Mouse (Mus musculus) G1E (cell line): ENCODE measurements at regions not wholly inside any gene's neighbourhood (a gene's known extent, or its start where the extent isn't known, plus 50 kb on each side); places are given as distances from the start of the nearest gene placed in this dataset.

Experiments
- ATAC-seq: 2 replicates; pipeline ENCODE4 v1.8.0; 2016; ENCODE audit warnings: mild to moderate bottlenecking; ENCODE audit not compliant: insufficient number of reproducible peaks, poor library complexity, low FRiP score, severe bottlenecking; ENCODE audit errors: extremely low read depth
- DNase-seq: peaks from one replicate; pipeline ENCODE4 v3.0.0; 2012; ENCODE audit warnings: low spot score
- H3K27me3 ChIP-seq: 2 replicates; pipeline ENCODE4 v1.6.1; 2012; ENCODE audit warnings: mild to moderate bottlenecking, low read length, inconsistent platforms; ENCODE audit not compliant: insufficient read depth
- H3K36me3 ChIP-seq: replicated peaks from 2 replicates; pipeline ENCODE3; 2012; ENCODE audit warnings: mild to moderate bottlenecking, inconsistent platforms
- H3K4me1 ChIP-seq: 2 replicates; pipeline ENCODE4 v1.6.1; 2012; ENCODE audit warnings: low read depth, low read length, inconsistent platforms, mixed read lengths; ENCODE audit not compliant: insufficient read depth
- H3K4me3 ChIP-seq: 2 replicates; pipeline ENCODE4 v1.5.1; 2012; ENCODE audit warnings: low read depth, mild to moderate bottlenecking, inconsistent platforms, low read length, moderate library complexity, mixed read lengths
- H3K9me3 ChIP-seq: replicated peaks from 2 replicates; pipeline ENCODE4 v1.6.1; 2012; ENCODE audit warnings: inconsistent platforms
- CTCF ChIP-seq: IDR thresholded peaks from 2 replicates; pipeline ENCODE4 v1.5.1; 2012; ENCODE audit warnings: low read depth, low read length, inconsistent platforms, mixed read lengths
- GATA1 ChIP-seq: IDR thresholded peaks from 2 replicates; pipeline ENCODE4 v1.6.1; 2012; ENCODE audit warnings: borderline replicate concordance, low read length, inconsistent platforms, mixed read lengths
- GATA2 ChIP-seq: IDR thresholded peaks from 2 replicates; pipeline ENCODE4 v1.6.1; 2012; ENCODE audit warnings: low read depth, low read length, inconsistent platforms, borderline replicate concordance
- POLR2AphosphoS5 ChIP-seq: IDR thresholded peaks from 2 replicates; pipeline ENCODE4 v1.6.1; 2012; ENCODE audit warnings: low read depth, low read length, inconsistent platforms; ENCODE audit not compliant: insufficient replicate concordance
- TAL1 ChIP-seq: conservative IDR thresholded peaks from 2 replicates; pipeline ENCODE4 v1.6.1; 2012; ENCODE audit warnings: low read depth, low read length, inconsistent platforms, mixed read lengths

GRCm38 (mm10) chr13:48083294-48083693 is 177.7 kb upstream of the Id4 start:
- no peaks in the 10 kb centered on the region for H3K27me3 ChIP-seq
- H3K9me3 ChIP-seq, result peaks cover 29% of the 10 kb centered on the region
- DNase-seq (no peak), ATAC-seq (no peak)
- H3K4me1 ChIP-seq, result no peaks in the 10 kb centered on the region
- no peaks in the 10 kb centered on the region for H3K36me3 ChIP-seq
- TF ChIP-seq TAL1 (no peak), CTCF (no peak), GATA1 (no peak)
- no peak overlapping the region for H3K4me3 ChIP-seq

GRCm38 (mm10) chr13:48083807-48084206 is 177.2 kb upstream of the Id4 start:
- no peaks in the 10 kb centered on the region for H3K36me3 ChIP-seq
- TF ChIP-seq POLR2AphosphoS5 (no peak), TAL1 (no peak), CTCF (no peak), GATA2 (no peak), GATA1 (no peak)
- DNase-seq (no peak), ATAC-seq (no peak)
- peaks cover 31% of the 10 kb centered on the region for H3K9me3 ChIP-seq
- H3K4me1 ChIP-seq, result no peaks in the 10 kb centered on the region
- no peaks in the 10 kb centered on the region for H3K27me3 ChIP-seq
- no peak overlapping the region for H3K4me3 ChIP-seq

GRCm38 (mm10) chr13:48094275-48095035 is 166.6 kb upstream of the Id4 start:
- no peaks in the 10 kb centered on the region for H3K27me3 ChIP-seq
- peaks cover 21% of the 10 kb centered on the region for H3K9me3 ChIP-seq
- no peaks in the 10 kb centered on the region for H3K36me3 ChIP-seq
- no peak overlapping the region for H3K4me3 ChIP-seq
- DNase-seq (no peak), ATAC-seq (no peak)
- no peaks in the 10 kb centered on the region for H3K4me1 ChIP-seq
- TF ChIP-seq GATA1, result no peak
- TF ChIP-seq POLR2AphosphoS5, result no peak
- TF ChIP-seq TAL1, result no peak
- TF ChIP-seq GATA2, result no peak
- no peak for TF ChIP-seq CTCF

- H3K4me3 ChIP-seq, result no peak overlapping the region
- no peaks in the 10 kb centered on the region for H3K4me1 ChIP-seq
- H3K9me3 ChIP-seq, result peaks cover 51% of the 10 kb centered on the region
- no peaks in the 10 kb centered on the region for H3K36me3 ChIP-seq
- no peak for ATAC-seq
- no peaks in the 10 kb centered on the region for H3K27me3 ChIP-seq
- TF ChIP-seq CTCF, result no peak
- TF ChIP-seq POLR2AphosphoS5, result no peak
- no peak for TF ChIP-seq GATA1
- no peak for TF ChIP-seq GATA2
- no peak for TF ChIP-seq TAL1
- no peak for DNase-seq
Observed at GRCm38 (mm10) chr13:48102156-48102555, 158.9 kb upstream of the Id4 start.

- Histone ChIP-seq H3K27me3 (no peaks in the 10 kb centered on the region), H3K9me3 (peaks cover 48% of the 10 kb centered on the region), H3K36me3 (no peaks in the 10 kb centered on the region), H3K4me3 (no peak overlapping the region), H3K4me1 (no peaks in the 10 kb centered on the region)
- TF ChIP-seq POLR2AphosphoS5 (no peak), TAL1 (no peak), CTCF (no peak), GATA2 (no peak), GATA1 (no peak)
- DNase-seq (no peak), ATAC-seq (no peak)
Observed at GRCm38 (mm10) chr13:48102576-48102975, 158.5 kb upstream of the Id4 start.

GRCm38 (mm10) chr13:48104766-48105165 is 156.3 kb upstream of the Id4 start:
- DNase-seq (no peak), ATAC-seq (no peak)
- H3K27me3 ChIP-seq, result no peaks in the 10 kb centered on the region
- no peaks in the 10 kb centered on the region for H3K36me3 ChIP-seq
- TF ChIP-seq POLR2AphosphoS5 (no peak), CTCF (no peak), TAL1 (no peak), GATA2 (no peak), GATA1 (no peak)
- no peak overlapping the region for H3K4me3 ChIP-seq
- no peaks in the 10 kb centered on the region for H3K4me1 ChIP-seq
- H3K9me3 ChIP-seq, result peaks cover 48% of the 10 kb centered on the region
